Mouse (Mus musculus): ENCODE measurements around the gene Parg.
A peak's percentile ranks its signal among the peaks of the same experiment; 100 is the strongest.

DNA sequence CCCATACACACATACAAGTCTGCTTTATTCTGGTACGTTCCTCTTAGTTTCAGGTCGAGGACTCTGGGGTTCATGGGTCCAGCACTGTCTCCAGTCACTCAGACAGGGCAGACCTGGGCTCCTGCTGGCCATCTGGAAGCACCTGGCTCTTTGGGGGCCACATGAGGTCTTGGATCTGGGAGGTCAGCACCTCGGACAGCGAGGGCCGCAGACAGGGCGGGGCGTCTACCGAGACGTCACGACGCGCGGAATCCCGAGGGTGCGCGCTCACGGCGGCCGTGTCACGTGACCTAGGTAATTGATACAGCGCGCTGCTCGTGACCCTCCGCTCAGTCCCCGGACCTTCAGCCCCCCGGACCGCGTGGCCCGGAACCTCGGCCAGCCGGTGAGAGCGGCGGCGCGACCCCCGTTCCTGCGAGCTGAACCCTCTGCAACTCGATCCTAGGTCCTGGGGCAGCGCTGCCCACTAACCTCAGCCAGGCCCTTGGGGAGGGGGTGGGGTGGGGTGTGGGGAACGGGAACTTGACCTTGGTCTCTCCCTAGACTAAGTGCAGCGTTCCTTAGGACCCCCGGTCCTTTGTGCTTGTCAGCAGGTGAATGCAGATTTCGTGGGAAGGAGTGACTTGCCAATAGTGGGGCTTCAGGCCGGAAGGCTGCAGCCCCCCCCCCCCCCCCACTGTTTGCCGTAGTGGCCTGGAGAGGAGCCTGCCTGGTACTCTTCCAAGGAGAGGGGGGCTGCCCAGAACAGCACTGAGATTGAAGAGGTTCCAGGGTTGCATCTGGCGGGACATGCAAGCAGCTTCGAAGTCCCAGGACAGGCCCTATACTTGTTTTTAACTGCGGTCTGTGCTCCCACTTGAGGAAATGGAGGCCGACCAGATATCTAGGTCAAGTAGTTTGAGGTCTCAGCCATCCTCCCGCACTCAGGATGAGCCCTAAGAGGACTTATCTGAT, 120.3 kb downstream of the Parg start, which contains the start of gene Ogdhl:
- TF ChIP-seq POLR2A (IDR thresholded peaks at IDR 0.05; ENCODE audit: borderline replicate concordance, insufficient read depth, low read length) (peak; percentile 69; the same call in 1 of the 2 replicates), CTCF (IDR thresholded peaks at IDR 0.05; ENCODE audit: borderline replicate concordance, insufficient read depth, low read depth, low read length) (no peak)
